Comparison of ENCODE assay signal across 30 mouse cellular contexts in the genomic region with DNA sequence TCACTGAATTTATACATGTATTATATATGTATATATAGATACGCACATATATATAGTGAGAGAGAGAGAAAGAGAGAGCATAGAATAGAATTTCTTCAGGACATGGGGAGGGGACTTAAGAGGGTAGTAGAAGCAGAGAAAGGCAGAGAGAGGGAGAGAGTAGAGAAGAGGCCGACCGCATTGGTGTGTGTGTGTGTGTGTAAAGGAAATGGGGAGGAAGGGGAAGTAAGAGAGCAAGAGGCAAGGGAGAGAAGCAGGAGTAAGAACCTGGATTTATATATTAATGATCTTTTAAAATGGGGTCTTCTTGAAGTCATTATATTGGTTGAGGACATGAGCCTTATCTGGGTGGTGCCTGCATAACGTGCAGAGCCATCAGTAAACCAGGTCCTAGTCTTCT.
"Had no signal": no experiment of that assay in that cellular context is flagged by ENCODE, and none has a peak within 500 bp of the region (broad histone marks: within the 10 kb centered on the region; RNA-seq: fewer than 3 reads in every experiment).

No protein-coding gene starts in this region.

- H3K9me3 ChIP-seq: heart, embryonic 13.5 days; heart, embryonic 15.5 days; hindbrain, embryonic 10.5 days; hindbrain, embryonic 12.5 days; intestine, embryonic 15.5 days; kidney, embryonic 15.5 days; limb, embryonic 10.5 days; limb, embryonic 12.5 days; liver, embryonic 13.5 days had no signal

- H3K4me1 ChIP-seq: heart, embryonic 13.5 days; heart, embryonic 15.5 days; hindbrain, embryonic 10.5 days; hindbrain, embryonic 12.5 days; intestine, embryonic 15.5 days; kidney, embryonic 15.5 days; limb, embryonic 10.5 days; limb, embryonic 12.5 days; liver, embryonic 13.5 days had no signal

- H3K9ac ChIP-seq: heart, embryonic 13.5 days; heart, embryonic 15.5 days; hindbrain, embryonic 12.5 days; hindbrain, embryonic 14.5 days; intestine, embryonic 15.5 days; kidney, embryonic 15.5 days; limb, embryonic 12.5 days; liver, embryonic 13.5 days had no signal

- DNase-seq: gastrocnemius, adult 2 months; gastrocnemius, postnatal 10 days; gastrocnemius, postnatal 25 days; heart, adult 11 months; heart, adult 2 months; heart, postnatal 14 days; heart, postnatal 36 days; kidney, adult 18-20 months; kidney, adult 9 months; kidney, postnatal 14 days; kidney, postnatal 36 days; layer of hippocampus, adult 9-11 months; layer of hippocampus, postnatal 36 days; liver; liver, embryonic 13.5 days had no signal

- H3K27me3 ChIP-seq: heart, embryonic 13.5 days; heart, embryonic 15.5 days; hindbrain, embryonic 12.5 days; intestine, embryonic 15.5 days; kidney, embryonic 15.5 days; limb, embryonic 12.5 days; liver, embryonic 13.5 days had no signal

- H3K4me3 ChIP-seq: gastrocnemius, adult 2 months; heart, adult 2 months; heart, embryonic 13.5 days; heart, embryonic 15.5 days; hindbrain, embryonic 10.5 days; hindbrain, embryonic 12.5 days; intestine, embryonic 15.5 days; kidney, embryonic 15.5 days; limb, embryonic 10.5 days; limb, embryonic 12.5 days; liver, embryonic 13.5 days had no signal

- H3K4me2 ChIP-seq: heart, embryonic 11.5 days; heart, embryonic 13.5 days; heart, embryonic 15.5 days; hindbrain, embryonic 12.5 days; hindbrain, embryonic 14.5 days; intestine, embryonic 15.5 days; kidney, embryonic 15.5 days; limb, embryonic 12.5 days; liver, embryonic 11.5 days; liver, embryonic 13.5 days had no signal

- H3K36me3 ChIP-seq: heart, embryonic 13.5 days; heart, embryonic 15.5 days; hindbrain, embryonic 10.5 days; hindbrain, embryonic 12.5 days; intestine, embryonic 15.5 days; kidney, embryonic 15.5 days; limb, embryonic 10.5 days; limb, embryonic 12.5 days; liver, embryonic 13.5 days had no signal

- H3K27ac ChIP-seq: gastrocnemius, adult 2 months; heart, adult 2 months; heart, embryonic 13.5 days; heart, embryonic 15.5 days; hindbrain, embryonic 10.5 days; hindbrain, embryonic 12.5 days; hindbrain, embryonic 14.5 days; intestine, embryonic 15.5 days; kidney, embryonic 15.5 days; kidney, postnatal 0 days; limb, embryonic 10.5 days; limb, embryonic 12.5 days; liver, embryonic 13.5 days had no signal

- ATAC-seq: hindbrain, embryonic 16.5 days; inflammation-experienced regulatory T-cells, adult 6 months; intestine, embryonic 15.5 days; intestine, postnatal 0 days had no signal
